Mouse (Mus musculus) left cerebral cortex, adult 2 months (tissue): ENCODE data around the gene Rbpjl. TPM values are rescaled to one million over a fixed set of nuclear protein-coding genes. Genes with fewer than 3 reads are reported as not detected.

Source experiments
- DNase-seq, 2 experiments: peaks; one replicate each; pipeline ENCODE4 v3.0.0; 2021 to 2022; ENCODE audit warnings: low spot score in 2 of 2, mixed read lengths in 1 of 2; ENCODE audit errors: extremely low spot score in 1 of 2
- H3K27ac ChIP-seq: fragments of 200-600 bp; 2 replicates; pipeline ENCODE4 v1.8.1; 2022
- H3K4me3 ChIP-seq: fragments of 200-600 bp; 2 replicates; pipeline ENCODE4 v1.8.1; 2022
- CTCF ChIP-seq: fragments of 200-600 bp; IDR thresholded peaks from 2 replicates; pipeline ENCODE4 v1.8.1; 2022; ENCODE audit warnings: antibody characterized with exemption, mild to moderate bottlenecking, moderate library complexity
- intact Hi-C: fragments of 180-260 bp; cut with DNase I; formaldehyde crosslinking; loops from one replicate; pipeline ENCODE4 v1.15.1; 2025
- total RNA-seq, 2 experiments: library from RNA; stranded (reverse); gene quantifications; 2 replicates each; pipeline ENCODE4 v1.2.3; 2021

The Rbpjl gene
- total RNA-seq, 2 experiments from 2014 or later: 0.20 to 0.23 TPM

DNA sequence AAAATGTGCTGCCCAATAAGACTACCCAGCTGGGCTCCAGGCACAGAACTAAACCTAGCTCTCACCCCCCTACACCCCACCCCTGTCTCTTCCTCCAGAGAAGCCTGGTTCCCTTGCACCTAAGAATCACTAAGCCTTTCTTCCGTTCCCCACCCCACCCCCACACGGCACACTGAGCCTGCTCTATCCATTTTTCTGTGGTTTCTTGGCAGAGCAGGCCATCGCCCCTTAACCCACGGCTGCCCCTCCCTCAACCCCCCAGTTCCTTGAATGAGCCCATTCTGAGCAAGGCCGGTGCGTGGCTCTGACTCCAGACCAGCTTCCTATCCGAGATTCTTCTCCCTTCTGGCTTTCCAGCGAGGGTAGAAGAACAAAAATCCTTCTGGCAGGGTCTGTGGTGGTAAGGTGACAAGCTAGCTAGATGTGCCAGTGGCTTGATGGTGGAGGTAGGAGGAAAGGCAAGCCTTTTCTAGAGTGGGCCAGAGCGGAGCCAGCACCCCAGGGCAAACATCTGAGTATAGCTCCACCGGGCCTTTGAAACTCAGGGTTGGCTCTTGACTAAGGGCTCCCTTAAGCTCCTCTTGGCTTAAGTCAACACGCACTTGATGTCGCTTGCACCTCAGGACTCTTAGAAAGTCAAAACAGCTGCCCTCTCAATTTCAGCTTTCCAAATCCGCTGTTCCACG is 598 bp downstream of the Rbpjl start:
- intact Hi-C loops: no loop called here
- DNase-seq: no peak
- TF ChIP-seq CTCF: no peak
- Histone ChIP-seq H3K4me3 (no peak overlapping the region), H3K27ac (no peak overlapping the region)

DNA sequence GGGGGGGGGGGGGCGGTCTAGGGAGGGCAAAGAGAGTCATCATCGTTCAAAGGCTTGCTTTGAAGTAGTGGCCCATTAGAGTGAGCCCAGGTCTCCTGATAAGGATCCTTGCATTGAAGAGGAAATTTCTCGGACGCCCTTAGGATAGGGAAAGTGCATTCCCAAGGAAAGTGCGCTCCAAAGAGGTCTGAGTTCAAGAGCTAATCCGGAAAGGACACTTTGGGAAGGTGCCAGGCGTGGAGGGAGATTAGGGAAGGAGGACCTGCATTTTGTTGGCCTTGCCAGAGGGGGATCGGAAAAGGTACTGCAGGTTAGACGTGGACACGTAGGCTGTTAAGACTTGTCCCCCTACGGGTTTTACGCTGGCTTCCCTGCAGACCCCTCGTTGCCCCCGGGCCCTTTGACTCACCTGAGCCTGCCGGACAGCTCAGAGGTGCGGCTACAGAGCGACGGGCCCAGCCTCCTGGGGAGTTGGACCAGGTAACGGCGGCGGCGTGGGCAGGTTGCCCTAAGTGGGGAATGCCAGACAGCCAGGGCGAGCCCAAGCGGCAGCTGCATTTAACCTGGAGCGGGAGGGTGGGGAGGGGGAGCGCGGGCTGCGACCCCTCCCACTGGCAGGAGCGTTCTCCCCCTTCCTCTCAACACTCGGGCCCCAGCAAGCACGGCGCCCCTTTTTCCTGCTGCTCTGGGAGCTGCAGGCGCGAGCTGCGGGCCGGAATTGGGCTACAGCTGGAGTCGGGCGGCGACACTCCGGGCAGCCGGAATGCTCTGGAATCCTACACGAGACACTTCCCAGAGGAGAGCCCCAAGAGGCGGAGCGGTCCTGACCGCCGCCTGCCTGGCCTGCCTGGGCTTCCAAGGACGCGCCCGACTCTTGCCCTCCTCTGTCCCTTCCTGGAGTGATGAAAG is 1.4 kb downstream of the Rbpjl start:
- intact Hi-C loops: no loop called here

DNA sequence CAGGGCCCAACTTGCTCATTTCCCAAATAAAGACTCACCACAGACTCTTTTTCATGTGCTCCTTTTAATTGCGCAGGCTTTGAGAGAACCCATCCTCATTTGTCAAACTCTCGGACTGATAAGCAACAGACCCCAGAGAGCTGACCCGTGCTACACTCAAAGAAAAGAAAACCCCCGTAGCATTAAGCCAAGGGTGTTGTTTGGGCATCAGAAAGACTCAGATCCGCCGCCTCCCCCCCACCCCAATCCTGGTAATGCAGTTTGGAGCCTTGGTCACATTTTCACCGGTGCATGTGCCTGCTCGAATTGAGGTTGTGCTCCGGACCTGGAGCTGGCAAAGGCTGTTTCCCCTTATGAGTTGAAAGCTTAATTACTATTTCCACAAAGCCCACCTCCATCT is 2.1 kb downstream of the Rbpjl start, which contains the start of gene Matn4:
Gene Matn4 (minus strand): TSS at position 101 of the 400 bp plus-strand sequence.
- Histone ChIP-seq H3K4me3 (peak within 1 kb of the TSS; percentile 37), H3K27ac (no peak within 1 kb of the TSS)
- intact Hi-C loops: no loop called here
- no peak for DNase-seq
- no peak for TF ChIP-seq CTCF

More for the DNA sequence above, 1.4 kb downstream of the Rbpjl start:
- TF ChIP-seq CTCF: no peak
- peak overlapping the region; percentile 37 for H3K4me3 ChIP-seq
- H3K27ac ChIP-seq: no peak overlapping the region
- no peak for DNase-seq

DNA sequence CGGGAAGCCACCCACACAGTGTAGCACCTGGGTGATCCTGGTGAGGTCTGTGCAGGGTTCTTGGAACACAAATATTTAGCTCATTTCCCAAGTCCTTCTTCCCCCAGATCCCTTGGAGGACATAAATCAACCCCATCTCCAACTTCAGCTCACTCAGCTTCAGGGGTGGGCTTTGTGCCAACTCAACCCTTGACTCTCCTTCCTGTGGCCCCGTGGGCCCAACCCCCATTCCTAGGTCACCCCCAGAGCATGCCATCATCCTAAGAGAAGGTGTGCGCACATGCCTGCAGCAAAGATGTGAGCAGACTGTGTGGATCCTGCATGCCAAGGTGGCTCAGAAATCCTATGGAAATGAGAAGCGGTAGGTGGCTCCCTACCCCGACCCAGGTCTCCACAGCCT is 2.6 kb downstream of the Rbpjl start:
- no peak overlapping the region for H3K4me3 ChIP-seq
- intact Hi-C loops: no loop called here
- TF ChIP-seq CTCF: no peak
- H3K27ac ChIP-seq: no peak overlapping the region
- DNase-seq: no peak

DNA sequence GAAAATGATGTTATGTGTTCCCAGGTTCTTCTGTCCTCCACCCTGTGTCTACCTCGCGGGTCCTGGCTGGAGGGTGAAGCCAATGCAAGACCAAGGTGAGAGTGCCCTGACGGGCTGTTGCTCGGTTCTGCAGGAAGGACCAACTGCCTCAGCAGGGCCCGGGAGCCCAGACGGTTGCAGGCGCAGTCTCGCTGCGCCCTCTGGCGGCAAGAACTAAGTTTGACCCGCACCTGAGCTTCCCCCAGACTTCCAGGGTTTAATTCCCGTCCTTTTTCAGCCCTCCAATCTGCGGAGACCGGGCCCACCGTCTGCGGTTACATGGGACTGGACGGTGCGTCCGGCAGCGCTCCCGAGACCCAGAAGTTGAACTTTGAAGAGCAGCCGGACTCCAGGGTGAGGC is 4.8 kb downstream of the Rbpjl start:
- TF ChIP-seq CTCF: peak; percentile 89
- H3K4me3 ChIP-seq: no peak overlapping the region
- peak; percentile 70 to 76 for DNase-seq
- no peak overlapping the region for H3K27ac ChIP-seq
- intact Hi-C loops: loop anchor here (1.0 to 2.0 kb wide), 2 partner anchors 271 to 304 kb away; no protein-coding TSS in a partner anchor

DNA sequence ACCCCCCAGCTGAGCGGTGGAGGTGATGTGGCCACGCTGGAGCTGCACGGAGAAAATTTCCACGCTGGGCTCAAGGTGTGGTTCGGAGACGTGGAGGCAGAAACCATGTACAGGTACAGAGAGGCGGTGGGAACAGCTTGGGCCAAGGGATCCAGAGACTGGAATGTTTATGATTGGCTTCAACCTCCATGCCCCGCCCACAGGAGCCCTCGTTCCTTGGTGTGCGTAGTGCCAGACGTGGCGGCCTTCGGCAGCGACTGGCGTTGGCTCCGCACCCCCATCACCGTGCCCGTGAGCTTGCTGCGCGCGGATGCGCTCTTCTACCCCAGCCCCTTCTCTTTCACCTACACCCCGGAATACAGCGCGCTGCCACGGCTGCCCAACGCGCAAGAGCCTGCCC is 11.2 kb downstream of the Rbpjl start:
- Histone ChIP-seq H3K4me3 (no peak overlapping the region), H3K27ac (no peak overlapping the region)
- DNase-seq: no peak
- intact Hi-C loops: loop anchor here (10.0 kb wide), 1 partner anchor 311 kb away; no protein-coding TSS in a partner anchor
- TF ChIP-seq CTCF: no peak

DNA sequence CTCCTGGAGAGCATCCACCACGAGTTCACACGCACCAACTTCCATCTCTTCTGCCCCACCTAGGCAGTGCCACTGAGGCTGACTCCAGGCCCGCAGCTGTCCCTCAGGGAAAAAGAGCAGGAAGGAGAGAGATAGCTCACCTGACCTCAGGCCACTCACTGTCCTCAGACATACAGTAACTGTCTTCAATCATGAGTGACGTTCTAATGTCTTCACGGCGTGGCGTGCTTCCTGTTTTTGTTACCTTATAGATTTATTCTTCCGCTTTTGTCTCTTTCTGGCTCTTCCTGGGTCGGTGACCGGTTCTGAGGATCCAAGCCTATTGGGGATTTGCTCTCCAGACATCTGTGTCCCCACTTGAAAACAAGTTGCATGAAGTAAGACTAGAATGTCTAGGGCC is 11.6 kb downstream of the Rbpjl start:
- TF ChIP-seq CTCF: no peak
- Histone ChIP-seq H3K27ac (no peak overlapping the region), H3K4me3 (no peak overlapping the region)
- no peak for DNase-seq
- intact Hi-C loops: loop anchor here (10.0 kb wide), 1 partner anchor 310 kb away; no protein-coding TSS in a partner anchor

DNA sequence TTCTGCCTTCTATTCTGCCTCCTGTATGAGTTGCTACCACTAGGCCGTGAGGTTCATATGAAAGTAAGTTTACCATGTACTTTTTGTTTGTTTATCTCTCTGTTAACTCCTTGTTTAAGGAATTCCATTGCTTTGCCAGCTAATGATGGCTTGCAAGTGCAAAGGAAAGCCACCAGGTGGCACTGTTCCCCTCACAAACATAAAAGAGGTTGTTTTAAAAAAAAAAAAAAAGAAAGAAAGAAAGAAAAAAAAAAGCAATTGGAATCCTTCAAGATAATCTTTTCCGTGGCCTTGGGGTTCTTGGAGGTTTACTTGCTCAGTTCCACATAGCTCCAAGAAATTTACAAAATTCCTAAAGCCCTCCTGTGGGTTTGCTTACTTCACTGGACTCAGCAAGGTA is 14.3 kb downstream of the Rbpjl start:
- intact Hi-C loops: loop anchor here (1.0 to 10.0 kb wide), 4 partner anchors 40 to 308 kb away; partner anchors contain the start of gene Wfdc2
- peak; percentile 85 for TF ChIP-seq CTCF
- DNase-seq: no peak
- Histone ChIP-seq H3K27ac (no peak overlapping the region), H3K4me3 (no peak overlapping the region)

DNA sequence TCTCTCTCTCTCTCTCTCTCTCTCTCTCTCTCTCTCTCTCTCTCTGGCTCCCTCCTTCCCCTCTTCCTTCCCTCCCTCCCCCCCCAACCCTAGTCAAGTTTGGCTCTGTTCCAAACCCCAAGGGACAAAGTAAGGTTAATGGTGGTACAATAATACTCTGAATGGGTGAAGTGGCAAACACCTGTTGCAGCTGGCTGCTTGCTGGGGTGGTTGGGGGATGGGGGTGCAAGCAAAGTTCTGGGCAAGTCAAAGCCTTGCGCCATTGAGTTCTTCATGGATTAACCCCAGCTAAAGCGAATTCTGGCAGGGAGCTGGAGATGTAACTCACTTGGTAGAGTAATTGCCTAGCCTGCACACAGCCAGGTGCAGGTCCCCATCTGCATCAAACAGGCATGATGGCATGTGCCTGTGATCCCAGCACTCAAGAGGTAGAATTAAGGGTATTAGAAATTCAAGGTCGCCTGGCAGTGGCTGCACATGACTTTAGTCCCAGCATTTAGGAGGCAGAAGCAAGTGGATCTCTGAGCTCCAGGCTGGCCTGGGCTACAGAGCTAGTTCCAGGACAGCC is 15.5 kb downstream of the Rbpjl start:
- DNase-seq: no peak
- intact Hi-C loops: loop anchor here (5.0 to 10.0 kb wide), 2 partner anchors 144 to 306 kb away; partner anchors contain the start of gene Wfdc2
- Histone ChIP-seq H3K27ac (no peak overlapping the region), H3K4me3 (no peak overlapping the region)
- no peak for TF ChIP-seq CTCF

DNA sequence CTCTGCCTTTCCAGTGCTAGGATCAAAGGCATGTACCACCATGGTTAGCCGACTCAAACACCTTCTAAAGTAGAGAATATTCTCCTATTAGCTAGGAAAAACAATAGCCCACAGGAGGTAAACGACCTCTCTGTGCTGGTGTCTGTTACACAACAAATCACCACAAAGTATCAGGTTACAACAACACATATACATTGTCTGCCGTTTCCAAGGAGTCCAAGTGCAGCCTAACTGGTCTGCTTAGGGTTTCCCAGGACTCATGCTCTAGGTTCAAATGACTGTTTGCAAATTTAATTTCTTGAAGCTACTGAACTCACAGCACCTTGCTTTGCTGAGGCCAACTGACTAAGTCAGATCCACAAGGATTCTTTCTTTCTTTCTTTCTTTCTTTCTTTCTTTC is 16.5 kb downstream of the Rbpjl start:
- Histone ChIP-seq H3K4me3 (no peak overlapping the region), H3K27ac (no peak overlapping the region)
- DNase-seq: no peak
- intact Hi-C loops: loop anchor here (5.0 to 10.0 kb wide), 2 partner anchors 143 to 305 kb away; partner anchors contain the start of gene Wfdc2
- no peak for TF ChIP-seq CTCF

DNA sequence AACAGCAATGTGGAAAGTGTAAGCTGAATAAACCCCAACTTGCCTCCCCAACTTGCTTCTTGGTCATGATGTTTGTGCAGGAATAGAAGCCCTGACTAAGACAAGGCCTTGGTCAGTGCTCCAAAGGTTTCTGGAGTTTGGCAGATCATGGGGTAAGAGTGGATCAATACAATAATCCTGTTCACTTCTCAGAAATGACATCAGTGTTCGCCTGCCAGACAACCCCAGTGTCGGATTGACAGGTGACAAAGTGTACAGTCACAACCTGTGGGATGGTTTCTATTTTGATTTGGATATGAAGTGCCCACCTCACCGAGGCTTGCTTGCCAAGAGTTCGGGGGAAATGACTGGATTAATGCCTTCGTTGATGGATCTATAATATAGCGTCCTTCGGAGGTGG is 18.4 kb downstream of the Rbpjl start:
- DNase-seq: no peak
- H3K4me3 ChIP-seq: no peak overlapping the region
- H3K27ac ChIP-seq: no peak overlapping the region
- intact Hi-C loops: no loop called here
- no peak for TF ChIP-seq CTCF

DNA sequence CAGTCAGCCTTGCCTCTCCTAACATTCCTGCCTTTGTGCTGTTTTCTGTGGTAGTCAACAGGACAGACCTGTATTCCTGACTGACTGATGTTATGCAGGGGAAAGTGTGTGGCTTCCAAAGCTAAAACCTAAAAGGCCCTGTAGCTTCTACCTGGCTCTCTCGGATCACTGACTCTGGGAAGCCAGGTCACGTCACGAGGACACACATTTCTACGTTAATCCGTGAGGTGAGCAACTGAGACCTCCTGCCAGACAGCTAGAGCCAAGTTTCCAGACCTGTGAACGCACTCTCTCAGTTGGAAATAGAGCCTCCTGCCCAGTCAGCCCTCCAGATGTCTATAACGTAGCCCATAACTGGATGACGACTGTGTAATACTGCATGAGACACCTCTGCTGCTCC is 19.0 kb downstream of the Rbpjl start:
- no peak for TF ChIP-seq CTCF
- Histone ChIP-seq H3K27ac (no peak overlapping the region), H3K4me3 (no peak overlapping the region)
- no peak for DNase-seq
- intact Hi-C loops: no loop called here
